Mouse (Mus musculus) cortical plate, adult 2 months (tissue): Measurements from ENCODE around the gene Stk35.

Experiments
- CTCF ChIP-seq: fragments of 200-500 bp; IDR thresholded peaks from 2 replicates; pipeline ENCODE4 v1.5.1; 2011; ENCODE audit warnings: mild to moderate bottlenecking, control low read depth, low read length; ENCODE audit not compliant: insufficient read depth; ENCODE audit errors: extremely low read depth
- POLR2A ChIP-seq: fragments of 200-500 bp; IDR thresholded peaks from 2 replicates; pipeline ENCODE4 v1.6.1; 2011; ENCODE audit warnings: mild to moderate bottlenecking, low read length, control low read depth; ENCODE audit not compliant: insufficient read depth; ENCODE audit errors: extremely low read depth

GRCm38 (mm10) chr2:129838321-129838720 is 38.0 kb downstream of the Stk35 start:
- TF ChIP-seq POLR2A (no peak), CTCF (no peak)
